ENCODE assay signal across 11 mouse cellular contexts in the genomic region with DNA sequence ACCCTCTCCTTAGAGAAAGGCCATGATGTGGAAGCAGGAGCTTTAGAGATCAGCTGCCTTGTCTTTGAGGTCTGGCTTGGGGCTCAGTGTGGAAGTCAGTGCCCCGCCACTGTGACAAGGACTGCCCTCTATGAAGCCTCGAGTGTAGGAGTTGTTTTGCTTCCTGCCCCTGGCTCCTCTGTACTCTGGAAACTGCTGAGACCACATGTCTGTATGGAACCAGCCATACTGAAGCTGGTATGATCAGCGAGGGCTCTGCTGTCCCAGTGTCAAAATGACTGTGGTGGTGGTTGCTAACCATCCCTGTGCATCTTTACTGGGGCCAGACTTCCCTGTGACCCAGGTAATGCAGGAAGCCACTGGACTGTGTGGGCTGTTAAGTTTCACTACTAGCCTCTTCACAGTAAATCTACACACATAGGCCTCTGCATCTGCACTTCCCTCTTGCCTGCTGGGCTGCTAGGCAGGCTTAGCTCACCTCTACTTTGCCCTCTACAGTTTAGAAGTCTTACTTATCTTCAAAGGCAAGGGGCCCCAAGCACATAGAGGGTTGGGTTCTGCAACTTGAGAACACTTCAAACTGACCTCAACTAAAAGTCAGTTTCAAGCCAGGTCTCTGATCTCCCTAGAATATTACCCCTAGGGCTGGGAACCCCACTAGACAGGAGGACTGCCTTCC. TPM values are rescaled to one million over a fixed set of nuclear protein-coding genes. Genes with fewer than 3 reads are reported as not detected.
DNase-seq lines count a peak whose midpoint lies in the region; ATAC-seq and TF ChIP-seq lines count a peak whose summit lies in the region.
"Had no signal": no experiment of that assay in that cellular context is flagged by ENCODE, and none has a peak within 500 bp of the region (broad histone marks: within the 10 kb centered on the region; RNA-seq: fewer than 3 reads in every experiment).

No protein-coding gene starts in this region.

- H3K9ac ChIP-seq in lung, postnatal 0 days (replicated peaks; ENCODE audit: low read depth): no peak overlapping the region
- H3K9ac ChIP-seq in liver, embryonic 12.5 days: no peak overlapping the region; the same call in none of the 2 replicates
- H3K9ac ChIP-seq: hindbrain, embryonic 13.5 days; limb, embryonic 12.5 days; neural tube, embryonic 12.5 days had no signal

- H3K4me1 ChIP-seq in lung, postnatal 0 days (ENCODE audit: insufficient read depth, low read depth, low read length): peaks cover 38% of the 10 kb centered on the region; the same call in 1 of the 2 replicates
- H3K4me1 ChIP-seq in lung, adult 2 months (ENCODE audit: control insufficient read depth, insufficient read depth, low read length): peaks cover 47% of the 10 kb centered on the region
- H3K4me1 ChIP-seq in embryonic facial prominence, embryonic 10.5 days: peaks cover 64% of the 10 kb centered on the region
- H3K4me1 ChIP-seq in liver, embryonic 12.5 days: peaks cover 66% of the 10 kb centered on the region

- no peak for TF ChIP-seq POLR2A in lung, adult 2 months (IDR thresholded peaks at IDR 0.05; ENCODE audit: borderline replicate concordance, extremely low read depth, low read depth, low read length)

- H3K36me3 ChIP-seq in lung, postnatal 0 days (ENCODE audit: insufficient read depth, low read length): no peaks in the 10 kb centered on the region
- H3K36me3 ChIP-seq in embryonic facial prominence, embryonic 10.5 days (replicated peaks): no peaks in the 10 kb centered on the region
- 0 out of 2 replicates have a peak, but pooled peaks cover 4% of the 10 kb centered on the region for H3K36me3 ChIP-seq in liver, embryonic 12.5 days
- H3K36me3 ChIP-seq: hindbrain, embryonic 13.5 days; limb, embryonic 12.5 days; neural tube, embryonic 12.5 days had no signal

- ATAC-seq in lung, postnatal 0 days: peak; percentile 45
- peak; percentile 70 for ATAC-seq in liver, embryonic 12.5 days
- ATAC-seq in erythroblast, adult 5-6 weeks (replicated peaks; ENCODE audit: low FRiP score, poor library complexity, severe bottlenecking): no peak

- H3K27me3 ChIP-seq in lung, postnatal 0 days (replicated peaks; ENCODE audit: insufficient read depth, low read length): no peaks in the 10 kb centered on the region
- H3K27me3 ChIP-seq in embryonic facial prominence, embryonic 10.5 days (replicated peaks; ENCODE audit: low read depth, poor library complexity, severe bottlenecking): no peaks in the 10 kb centered on the region
- no peaks in the 10 kb centered on the region for H3K27me3 ChIP-seq in liver, embryonic 12.5 days (replicated peaks)
- H3K27me3 ChIP-seq: hindbrain, embryonic 13.5 days; limb, embryonic 12.5 days; neural tube, embryonic 12.5 days had no signal

- no peak for TF ChIP-seq CTCF in lung, postnatal 0 days (IDR thresholded peaks at IDR 0.05)
- TF ChIP-seq CTCF in lung, adult 2 months (IDR thresholded peaks at IDR 0.05; ENCODE audit: insufficient read depth, low read length): no peak

- peak; percentile 62 for DNase-seq in lung, postnatal 0 days (ENCODE audit: low spot score)
- DNase-seq in lung, adult 2 months: no peak
- no peak for DNase-seq in embryonic facial prominence, embryonic 10.5 days (ENCODE audit: low spot score)
- DNase-seq in thymus, postnatal 10 days (ENCODE audit: low spot score in 2 of 2): peak; percentile 48 to 59
- DNase-seq in frontal cortex, postnatal 10 days (ENCODE audit: low spot score in 2 of 2): no peak

- H3K27ac ChIP-seq in lung, postnatal 0 days (ENCODE audit: low read length): peak overlapping the region; percentile 78
- H3K27ac ChIP-seq in embryonic facial prominence, embryonic 10.5 days (replicated peaks): peak overlapping the region; percentile 75
- H3K27ac ChIP-seq in liver, embryonic 12.5 days: peak overlapping the region; percentile 81
- H3K27ac ChIP-seq: hindbrain, embryonic 13.5 days; limb, embryonic 12.5 days; neural tube, embryonic 12.5 days had no signal

- 32% methylated on average over 3 of the region's 3 CpGs for WGBS in lung, postnatal 0 days
- 32% methylated on average over 3 of the region's 3 CpGs for WGBS in lung, adult 2 months
- WGBS in embryonic facial prominence, embryonic 10.5 days: 57% methylated on average over 3 of the region's 3 CpGs
- WGBS in liver, embryonic 12.5 days (ENCODE audit: insufficient replicate concordance): 43% methylated on average over 3 of the region's 3 CpGs

- TF ChIP-seq EP300 in lung, postnatal 0 days (IDR thresholded peaks at IDR 0.05): 0 out of 2 replicates have a peak, but pooled peaks have one; percentile 11

- no peaks in the 10 kb centered on the region for H3K9me3 ChIP-seq in lung, postnatal 0 days (ENCODE audit: low read length)
- H3K9me3 ChIP-seq in embryonic facial prominence, embryonic 10.5 days: no peaks in the 10 kb centered on the region; the same call in 1 of the 2 replicates
- H3K9me3 ChIP-seq in liver, embryonic 12.5 days (replicated peaks): no peaks in the 10 kb centered on the region
- H3K9me3 ChIP-seq: hindbrain, embryonic 13.5 days; limb, embryonic 12.5 days; neural tube, embryonic 12.5 days had no signal

- H3K4me2 ChIP-seq in lung, postnatal 0 days (replicated peaks; ENCODE audit: low read depth, low read length): no peak overlapping the region
- H3K4me2 ChIP-seq in liver, embryonic 12.5 days: peak overlapping the region; percentile 49
- H3K4me2 ChIP-seq: hindbrain, embryonic 13.5 days; limb, embryonic 12.5 days; neural tube, embryonic 12.5 days had no signal

- no peak overlapping the region for H3K4me3 ChIP-seq in lung, postnatal 0 days (ENCODE audit: low read depth, low read length)
- no peak overlapping the region for H3K4me3 ChIP-seq in lung, adult 2 months (replicated peaks; ENCODE audit: extremely low read depth, low read depth, low read length)
- H3K4me3 ChIP-seq in embryonic facial prominence, embryonic 10.5 days: no peak overlapping the region
- H3K4me3 ChIP-seq in liver, embryonic 12.5 days: no peak overlapping the region
- H3K4me3 ChIP-seq: erythroblast, embryonic 14.5 days; hindbrain, embryonic 13.5 days; limb, embryonic 12.5 days; neural tube, embryonic 12.5 days had no signal

RNA-seq across cellular contexts. Expression of gene Hpcal1, which starts 33.9 kb away (rescaled TPM):
- 127 and 145 TPM in 2 replicates for polyA plus RNA-seq in lung, postnatal 0 days (2015; fragmentation: Nextera tagmentation; extraction: Ambion mirVana)
- 188 and 222 TPM in 2 replicates for polyA plus RNA-seq in lung, adult 2 months (2012; rRNA removed)
- 34.2 and 37.4 TPM in 2 replicates for polyA plus RNA-seq in embryonic facial prominence, embryonic 10.5 days (2016; fragmentation: Nextera tagmentation; extraction: Ambion mirVana)
- 17.6 and 18.6 TPM in 2 replicates for polyA plus RNA-seq in liver, embryonic 12.5 days (2016; fragmentation: Nextera tagmentation; extraction: Ambion mirVana)
- 23.8 and 30.3 TPM in 2 replicates for total RNA-seq in erythroblast, adult 5-6 weeks (2015; ENCODE audit: low replicate concordance)
- total RNA-seq in erythroblast, adult 5-6 weeks (2017; ENCODE audit: low replicate concordance): 4.3 and 7.4 TPM in 2 replicates

Comparison
In these comparisons a context has a peak if more than half of its experiments do, and no peak if none do; other contexts are left out.
1. DNase-seq: peak in lung, postnatal 0 days (single experiment) and thymus, postnatal 10 days (2 of 2); none in lung, adult 2 months (single experiment), embryonic facial prominence, embryonic 10.5 days (single experiment) and frontal cortex, postnatal 10 days (0 of 2).
2. Peak in every context shown above with its lines, with median percentiles within 50 percentile points of each other: H3K27ac ChIP-seq.